Mouse (Mus musculus): ENCODE results near the gene Podn.

- TF ChIP-seq MYOD1 (IDR thresholded peaks at IDR 0.05; ENCODE audit: control insufficient read depth, insufficient read length, low read depth) (no peak), CTCF (IDR thresholded peaks at IDR 0.05; ENCODE audit: control insufficient read depth, insufficient read depth, insufficient read length) (no peak), MAX (IDR thresholded peaks at IDR 0.05) (no peak), USF1 (IDR thresholded peaks at IDR 0.05; ENCODE audit: low read depth) (no peak), MYOG (IDR thresholded peaks at IDR 0.05; ENCODE audit: control insufficient read depth, extremely low read depth, insufficient read length) (no peak), FOSL1 (IDR thresholded peaks at IDR 0.05; ENCODE audit: insufficient read depth, low read length, poor library complexity, severe bottlenecking) (no peak), CEBPB (IDR thresholded peaks at IDR 0.05; ENCODE audit: low read depth) (no peak)
These were observed 20.2 kb upstream of the Podn start for GRCm38 (mm10) chr4:108116466-108116865.
